8 mouse cellular contexts compared by ENCODE assay signal in the genomic region with DNA sequence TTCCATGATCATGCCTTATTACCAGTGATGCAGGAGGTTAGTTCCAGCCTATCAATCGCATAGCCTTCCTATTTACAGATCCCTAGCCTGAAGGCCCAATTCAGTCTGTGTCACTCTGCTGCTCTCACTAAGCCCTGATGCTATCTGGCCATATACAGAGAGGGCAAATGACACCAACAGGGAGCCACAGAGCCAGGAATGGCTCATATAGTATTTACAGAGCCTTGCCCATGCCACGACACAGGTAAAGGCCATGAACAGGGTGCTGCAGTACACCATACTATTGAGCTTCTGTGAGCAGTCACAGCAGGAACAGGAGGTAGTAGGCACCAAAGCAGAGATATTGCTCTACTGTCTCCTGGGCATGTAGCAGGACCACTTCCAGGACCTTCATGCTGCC. TPM values are rescaled to one million over a fixed set of nuclear protein-coding genes. Genes with fewer than 3 reads are reported as not detected.
A peak's percentile ranks its signal among the peaks of the same experiment; 100 is the strongest.
DNase-seq lines count a peak whose midpoint lies in the region.
"Not testable (repeated sequence)": the region's sequence is repeated elsewhere in the genome, so short reads cannot be mapped to it uniquely, and the experiment has no call there.
"Had no signal": no experiment of that assay in that cellular context is flagged by ENCODE, and none has a peak within 500 bp of the region (broad histone marks: within the 10 kb centered on the region; RNA-seq: fewer than 3 reads in every experiment).

No protein-coding gene starts in this region.

- intact Hi-C loops in left cerebral cortex, postnatal 36 days (cut with DNase I): not testable (repeated sequence)

- peak; percentile 0 for DNase-seq in adrenal gland, postnatal 25 days
- DNase-seq in frontal cortex, postnatal 14 days (ENCODE audit: low spot score in 2 of 2): peak; percentile 2 to 3
- peak; percentile 91 for DNase-seq in heart, adult 11 months
- DNase-seq in kidney, adult 11 months: peak; percentile 1
- peak; percentile 1 to 2 for DNase-seq in left cerebral cortex, postnatal 36 days (ENCODE audit: low spot score in 2 of 2)
- DNase-seq in spleen, adult 18-20 months: peak; percentile 0 to 3
- peak; percentile 15 for DNase-seq in urinary bladder, adult 2 months (ENCODE audit: low spot score)

RNA-seq across cellular contexts. Expression of a gene that starts 54.2 kb away (rescaled TPM):
- total RNA-seq in adrenal gland, postnatal 25 days (2021): 0.52 TPM in 1 of 2 replicates, not detected in the other
- 1 to 10 TPM; 5.3 to 5.4 TPM for total RNA-seq in left cerebral cortex, postnatal 36 days (2021)
- polyA plus RNA-seq in urinary bladder, adult 2 months (2012; rRNA removed): 4.7 and 5.9 TPM in 2 replicates
- total RNA-seq: adrenal gland, adult 2 months had no signal

Comparison
In these comparisons a context has a peak if more than half of its experiments do, and no peak if none do; other contexts are left out.
1. Peak in every context shown above with its lines: DNase-seq.
2. DNase-seq: peak in every context shown above with its lines; median percentile 91 in heart, adult 11 months; 15 in urinary bladder, adult 2 months; 2 in frontal cortex, postnatal 14 days; 2 in left cerebral cortex, postnatal 36 days; 2 in spleen, adult 18-20 months; 1 in kidney, adult 11 months; 0 in adrenal gland, postnatal 25 days.